Mouse (Mus musculus) liver, adult 2 months (tissue): ENCODE measurements around the gene Ccna1.

ENCODE experiments used
- CTCF ChIP-seq: fragments of 200-500 bp; IDR thresholded peaks from 2 replicates; pipeline ENCODE4 v1.5.1; 2011; ENCODE audit warnings: low read depth, low read length, control low read depth
- POLR2A ChIP-seq: fragments of 200-500 bp; IDR thresholded peaks from 2 replicates; pipeline ENCODE4 v1.6.1; 2011; ENCODE audit warnings: low read length, control low read depth; ENCODE audit not compliant: insufficient read depth; ENCODE audit errors: extremely low read depth

DNA sequence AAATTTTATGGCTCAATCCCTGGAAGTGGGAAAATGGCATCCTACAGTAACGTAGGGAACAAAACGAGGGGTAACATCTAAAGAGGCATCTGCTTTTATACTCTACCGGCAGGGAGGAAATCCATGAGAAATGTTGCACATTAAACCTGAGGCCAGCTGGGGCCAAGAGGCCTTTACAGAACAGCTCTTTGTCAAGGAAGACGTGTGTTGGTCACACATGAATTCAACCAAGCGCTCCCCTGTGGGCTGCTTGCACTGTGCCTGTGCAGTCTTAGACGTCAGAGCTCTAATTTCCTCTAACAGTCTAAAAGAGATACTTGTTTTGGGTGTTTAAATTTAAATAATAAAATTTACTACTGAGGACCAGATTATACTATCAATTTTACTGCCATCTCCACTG, 22.9 kb upstream of the Ccna1 start:
- TF ChIP-seq POLR2A (no peak), CTCF (no peak)
